13 mouse cellular contexts compared by ENCODE assay signal in genomic region chr16:34270681-34271080, GRCm38 (mm10).
"Had no signal": no experiment of that assay in that cellular context is flagged by ENCODE, and none has a peak within 500 bp of the region (broad histone marks: within the 10 kb centered on the region; RNA-seq: fewer than 3 reads in every experiment).

No protein-coding gene starts in this region.

- DNase-seq: kidney, adult 9 months; kidney, postnatal 14 days; lung, adult 2 months; lung, postnatal 36 days; midbrain, embryonic 14.5 days; thymus, postnatal 4 days had no signal

- H3K27me3 ChIP-seq: liver, embryonic 15.5 days; neural tube, embryonic 15.5 days had no signal

- H3K27ac ChIP-seq: limb, embryonic 10.5 days; liver, embryonic 15.5 days; midbrain, embryonic 10.5 days; neural tube, embryonic 15.5 days had no signal

- H3K4me3 ChIP-seq: limb, embryonic 10.5 days; liver, embryonic 15.5 days; midbrain, embryonic 10.5 days; myocyte; neural tube, embryonic 15.5 days had no signal

- H3K4me2 ChIP-seq: liver, embryonic 11.5 days; liver, embryonic 15.5 days; neural tube, embryonic 15.5 days had no signal

- ATAC-seq: lung, postnatal 0 days had no signal

- H3K36me3 ChIP-seq: limb, embryonic 10.5 days; liver, embryonic 15.5 days; midbrain, embryonic 10.5 days; neural tube, embryonic 15.5 days had no signal

- H3K9ac ChIP-seq: liver, embryonic 15.5 days; neural tube, embryonic 15.5 days had no signal

- H3K4me1 ChIP-seq: limb, embryonic 10.5 days; liver, embryonic 15.5 days; midbrain, embryonic 10.5 days; neural tube, embryonic 15.5 days had no signal

- H3K9me3 ChIP-seq: limb, embryonic 10.5 days; liver, embryonic 15.5 days; midbrain, embryonic 10.5 days; neural tube, embryonic 15.5 days had no signal
